Mouse (Mus musculus): ENCODE measurements around the gene Zc3h7a. TPM values are rescaled to one million over a fixed set of nuclear protein-coding genes. Genes with fewer than 3 reads are reported as not detected.
A peak's percentile ranks its signal among the peaks of the same experiment; 100 is the strongest.

Gene Zc3h7a
- polyA plus RNA-seq (2015; fragmentation: Nextera tagmentation; extraction: Ambion mirVana), result 79.3 and 83.6 TPM in 2 replicates

DNA sequence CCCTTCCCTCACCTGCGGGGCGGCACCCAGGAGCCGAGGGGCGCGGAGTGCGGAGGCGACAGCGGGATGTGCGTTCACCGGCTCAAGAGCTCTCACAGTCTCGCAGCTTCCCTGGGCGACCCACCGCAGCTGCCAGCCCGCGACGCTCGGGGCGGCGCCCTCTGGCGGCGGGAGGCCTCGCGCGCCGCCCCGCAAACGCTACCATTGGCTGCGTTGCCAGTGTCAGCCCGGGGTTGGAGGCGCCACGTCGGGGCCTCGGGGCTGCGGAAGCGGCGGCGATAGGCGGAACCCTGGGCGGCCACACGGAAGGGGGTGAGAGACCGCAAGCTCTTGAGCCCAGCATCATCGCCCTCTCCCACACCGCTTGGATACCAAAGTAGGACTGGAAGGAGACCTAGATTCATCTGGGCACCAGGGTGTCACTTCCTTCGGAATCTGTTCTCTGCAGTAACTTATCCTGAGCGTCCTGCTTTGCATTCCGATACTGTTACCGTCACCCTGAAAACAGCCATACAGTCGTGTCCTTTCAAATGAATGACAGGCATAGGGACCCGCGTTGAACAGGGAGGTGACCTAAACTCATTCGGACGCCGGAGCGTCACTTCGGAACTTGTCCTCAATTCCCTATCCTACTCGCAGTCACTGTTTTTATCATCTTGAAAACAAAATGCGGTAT, at the start of gene Zc3h7a:
TSS of gene Zc3h7a (minus strand) at position 186 of the 676 bp plus-strand sequence.
- peak; percentile 96 for ATAC-seq
- H3K36me3 ChIP-seq (ENCODE audit: control insufficient read depth, insufficient read depth, low read length), result no peaks in the 10 kb centered on the region
- H3K9ac ChIP-seq (ENCODE audit: low read depth, low read length), result peak within 1 kb of the TSS; percentile 95
- peak within 1 kb of the TSS; percentile 88 for H3K4me2 ChIP-seq (ENCODE audit: low read depth, low read length)
- H3K9me3 ChIP-seq (ENCODE audit: control insufficient read depth, low read length), result no peaks in the 10 kb centered on the region
- peaks cover 24% of the 10 kb centered on the region; the same call in 1 of the 2 replicates for H3K4me1 ChIP-seq (ENCODE audit: control insufficient read depth, insufficient read depth, low read length)
- H3K27ac ChIP-seq (ENCODE audit: low read length), result peak within 1 kb of the TSS; percentile 94
- peak within 1 kb of the TSS; percentile 97 for H3K4me3 ChIP-seq (ENCODE audit: low read length)
- WGBS, result under 1% methylated on average over 50 of the region's 57 CpGs
- H3K27me3 ChIP-seq (replicated peaks; ENCODE audit: control insufficient read depth, insufficient read depth, low read length), result no peaks in the 10 kb centered on the region

DNA sequence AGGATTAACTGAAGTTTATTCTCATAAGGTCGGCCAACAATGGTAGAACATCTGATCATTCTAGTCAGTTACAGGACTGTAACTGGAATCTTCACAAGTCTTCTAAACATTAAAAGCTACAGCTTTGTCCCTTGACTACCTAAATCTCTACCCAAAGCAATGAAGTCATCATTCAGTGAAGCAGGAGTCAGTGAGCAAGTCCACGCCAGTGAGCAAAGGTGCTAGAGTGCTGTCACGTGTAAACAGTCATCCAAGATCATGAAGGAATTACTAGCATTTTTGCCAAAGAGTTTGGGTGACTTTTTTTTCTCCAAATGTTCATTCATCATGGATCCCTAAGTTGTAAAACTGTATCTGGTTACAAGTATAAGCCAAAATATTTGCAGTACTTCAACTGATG, 41.6 kb upstream of the Zc3h7a start:
- 82% methylated on average over 3 of the region's 3 CpGs for WGBS
- Histone ChIP-seq H3K9me3 (ENCODE audit: control insufficient read depth, low read length) (no peaks in the 10 kb centered on the region), H3K4me1 (ENCODE audit: control insufficient read depth, insufficient read depth, low read length) (no peaks in the 10 kb centered on the region), H3K9ac (ENCODE audit: low read depth, low read length) (no peak overlapping the region), H3K4me3 (ENCODE audit: low read length) (no peak overlapping the region), H3K27me3 (replicated peaks; ENCODE audit: control insufficient read depth, insufficient read depth, low read length) (no peaks in the 10 kb centered on the region), H3K27ac (ENCODE audit: low read length) (no peak overlapping the region), H3K36me3 (ENCODE audit: control insufficient read depth, insufficient read depth, low read length) (peaks cover 6% of the 10 kb centered on the region; the same call in 1 of the 2 replicates), H3K4me2 (ENCODE audit: low read depth, low read length) (no peak overlapping the region)
- ATAC-seq, result no peak

DNA sequence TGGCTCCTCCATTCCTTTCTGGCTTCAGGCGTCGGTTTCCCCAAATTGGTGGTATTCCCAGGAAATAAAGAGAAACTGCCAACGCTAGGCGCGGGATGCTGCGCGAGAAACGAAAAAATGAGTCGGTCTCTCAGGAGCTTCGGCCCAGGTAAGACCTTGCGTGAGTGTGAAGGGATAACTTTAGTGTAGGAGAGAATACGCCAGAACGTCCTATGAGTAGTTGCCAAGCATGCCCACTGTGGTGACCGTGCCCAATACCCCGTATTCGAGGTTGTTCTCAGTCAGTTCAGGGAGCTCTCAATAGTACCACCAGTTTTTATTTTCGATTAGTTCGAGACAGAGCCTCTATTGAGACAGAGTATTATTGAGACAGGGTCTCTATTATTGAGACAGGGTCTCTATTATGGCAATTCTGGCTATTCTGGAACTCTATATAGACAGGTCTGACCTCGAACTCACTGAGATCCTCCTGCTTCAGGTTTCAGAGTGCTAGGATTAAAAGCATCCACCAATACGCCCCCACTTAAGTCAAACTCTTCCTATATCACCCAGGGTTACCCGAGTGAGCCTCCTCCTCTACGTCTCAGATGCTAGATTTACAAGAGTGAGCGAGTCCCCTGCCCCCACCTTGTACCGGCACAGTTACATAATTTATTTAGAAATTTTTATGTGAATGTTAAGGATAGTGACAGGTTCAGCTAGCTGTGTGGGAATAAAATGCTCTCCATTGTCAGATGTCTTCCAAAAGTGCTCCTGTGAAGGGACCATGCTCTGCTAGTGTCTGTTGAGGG, 27.6 kb upstream of the Zc3h7a start:
- Histone ChIP-seq H3K4me1 (ENCODE audit: control insufficient read depth, insufficient read depth, low read length) (peaks cover 10% of the 10 kb centered on the region), H3K4me3 (ENCODE audit: low read length) (peak overlapping the region; percentile 65), H3K9ac (ENCODE audit: low read depth, low read length) (peak overlapping the region; percentile 78), H3K9me3 (ENCODE audit: control insufficient read depth, low read length) (no peaks in the 10 kb centered on the region), H3K4me2 (ENCODE audit: low read depth, low read length) (peak overlapping the region; percentile 80), H3K27me3 (replicated peaks; ENCODE audit: control insufficient read depth, insufficient read depth, low read length) (no peaks in the 10 kb centered on the region), H3K27ac (ENCODE audit: low read length) (peak overlapping the region; percentile 49), H3K36me3 (ENCODE audit: control insufficient read depth, insufficient read depth, low read length) (no peaks in the 10 kb centered on the region)
- 5% methylated on average over 24 of the region's 24 CpGs for WGBS
- ATAC-seq, result peak; percentile 57

DNA sequence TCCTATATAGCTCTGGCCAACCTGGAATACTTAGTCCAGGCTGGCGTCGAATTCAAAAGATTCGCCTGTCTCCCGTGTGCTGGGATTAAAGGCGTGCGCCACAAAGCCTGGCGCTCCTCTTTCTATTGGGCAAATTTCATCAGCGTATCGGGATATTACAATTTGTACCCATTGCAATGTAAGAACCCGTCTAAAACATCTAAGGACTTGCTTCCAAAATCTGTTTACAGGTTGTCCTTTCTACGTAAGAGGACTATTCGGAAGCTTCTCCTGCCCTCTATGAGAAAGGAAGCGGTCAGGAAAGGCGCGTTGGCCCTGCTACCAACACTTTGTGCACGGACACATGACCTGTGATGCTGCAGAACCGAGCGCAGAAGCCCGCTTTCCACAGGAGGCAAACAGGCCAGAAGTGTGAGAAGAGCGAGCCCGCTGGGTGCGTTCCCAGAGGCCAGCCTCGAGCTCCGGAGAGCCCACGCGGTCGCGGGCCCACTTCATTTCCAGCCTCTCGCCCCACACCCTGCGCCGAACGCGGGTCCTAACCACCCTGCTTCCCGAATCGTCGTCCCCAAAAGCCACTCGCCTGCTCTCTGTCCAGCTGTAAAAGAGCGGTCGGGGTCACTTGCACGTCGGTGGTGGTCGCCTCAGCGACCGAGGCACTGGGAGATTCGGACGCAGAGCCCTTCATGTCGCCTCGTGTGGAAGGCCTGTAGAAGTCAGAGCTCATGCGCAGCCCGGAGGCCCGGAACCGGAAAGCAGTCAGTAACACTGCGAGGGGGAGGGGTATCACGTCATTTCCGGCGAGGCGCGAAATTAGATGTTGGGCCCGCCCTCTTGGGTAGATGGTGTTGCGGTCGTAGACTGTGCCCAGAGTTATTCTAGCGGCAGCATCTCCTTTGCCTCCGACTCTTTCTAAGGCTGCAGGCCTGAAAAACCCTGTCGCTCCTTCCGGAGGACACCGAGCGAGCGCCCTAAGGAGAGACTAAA, 26.7 kb upstream of the Zc3h7a start, which contains the start of gene Rsl1d1:
TSS of gene Rsl1d1 (minus strand) at position 761 of the 984 bp plus-strand sequence.
- H3K36me3 ChIP-seq (ENCODE audit: control insufficient read depth, insufficient read depth, low read length), result 0 out of 2 replicates have a peak, but pooled peaks cover 5% of the 10 kb centered on the region
- H3K4me3 ChIP-seq (ENCODE audit: low read length), result peak within 1 kb of the TSS; percentile 65
- peak; percentile 99 for ATAC-seq
- no peaks in the 10 kb centered on the region for H3K9me3 ChIP-seq (ENCODE audit: control insufficient read depth, low read length)
- peaks cover 10% of the 10 kb centered on the region for H3K4me1 ChIP-seq (ENCODE audit: control insufficient read depth, insufficient read depth, low read length)
- under 1% methylated on average over 68 of the region's 68 CpGs for WGBS
- peak within 1 kb of the TSS; percentile 78 for H3K27ac ChIP-seq (ENCODE audit: low read length)
- peak within 1 kb of the TSS; percentile 78 for H3K9ac ChIP-seq (ENCODE audit: low read depth, low read length)
- no peaks in the 10 kb centered on the region for H3K27me3 ChIP-seq (replicated peaks; ENCODE audit: control insufficient read depth, insufficient read depth, low read length)
- H3K4me2 ChIP-seq (ENCODE audit: low read depth, low read length), result peak within 1 kb of the TSS; percentile 90

DNA sequence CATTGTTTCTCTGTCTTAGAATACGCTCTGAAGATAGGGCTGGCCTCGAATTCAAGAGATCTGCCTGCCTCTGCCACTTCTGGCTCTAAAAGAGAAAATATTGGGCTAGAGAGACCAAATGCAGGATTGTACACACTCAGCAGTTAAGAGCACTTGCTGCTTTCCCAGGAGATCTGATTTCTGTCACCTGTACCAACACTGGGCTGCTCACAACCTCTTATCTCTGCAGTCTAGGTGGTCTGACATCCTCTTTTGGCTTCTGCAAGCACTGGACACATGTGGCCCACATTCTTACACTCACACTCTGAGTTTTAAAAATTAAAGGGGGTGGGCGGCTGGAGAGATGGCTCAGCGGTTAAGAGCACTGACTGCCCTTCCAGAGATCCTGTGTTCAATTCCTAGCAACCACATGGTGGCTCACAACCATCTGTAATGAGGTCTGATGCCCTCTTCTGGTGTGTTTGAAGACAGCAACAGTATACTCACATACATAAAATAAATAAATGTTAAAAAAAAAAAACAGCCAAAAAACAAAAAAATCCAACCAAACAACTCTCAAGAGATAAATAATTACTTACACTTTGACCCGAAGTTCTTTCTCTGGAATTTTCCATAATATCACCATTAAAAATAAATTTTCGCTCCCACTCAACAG, 25.7 kb upstream of the Zc3h7a start:
- Histone ChIP-seq H3K4me2 (ENCODE audit: low read depth, low read length) (peak overlapping the region; percentile 90), H3K9me3 (ENCODE audit: control insufficient read depth, low read length) (no peaks in the 10 kb centered on the region), H3K4me1 (ENCODE audit: control insufficient read depth, insufficient read depth, low read length) (peaks cover 10% of the 10 kb centered on the region), H3K4me3 (ENCODE audit: low read length) (peak overlapping the region; percentile 65), H3K27ac (ENCODE audit: low read length) (no peak overlapping the region), H3K9ac (ENCODE audit: low read depth, low read length) (no peak overlapping the region), H3K27me3 (replicated peaks; ENCODE audit: control insufficient read depth, insufficient read depth, low read length) (no peaks in the 10 kb centered on the region), H3K36me3 (ENCODE audit: control insufficient read depth, insufficient read depth, low read length) (0 out of 2 replicates have a peak, but pooled peaks cover 5% of the 10 kb centered on the region)
- ATAC-seq, result no peak
- WGBS, result 68% methylated on average over 6 of the region's 6 CpGs

DNA sequence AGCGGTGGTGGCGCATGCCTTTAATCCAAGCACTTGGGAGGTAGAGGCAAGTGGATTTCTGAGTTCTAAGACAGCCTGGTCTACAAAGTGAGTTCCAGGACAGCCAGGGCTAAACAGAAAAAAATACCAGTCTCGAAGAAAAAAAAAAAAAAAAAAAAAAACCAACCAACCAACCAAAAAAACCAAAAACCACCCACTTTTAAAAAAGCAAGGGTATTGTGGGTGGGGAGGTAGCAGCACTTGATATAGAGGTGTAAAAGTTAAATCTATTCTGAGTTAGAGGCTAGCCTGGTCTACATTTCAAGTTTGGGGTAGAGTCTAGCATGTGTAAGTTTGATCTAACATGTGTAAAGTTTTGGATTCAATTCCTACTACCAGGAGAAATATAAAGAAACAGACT, 24.1 kb upstream of the Zc3h7a start:
- Histone ChIP-seq H3K27ac (ENCODE audit: low read length) (no peak overlapping the region), H3K4me1 (ENCODE audit: control insufficient read depth, insufficient read depth, low read length) (peaks cover 10% of the 10 kb centered on the region), H3K4me3 (ENCODE audit: low read length) (no peak overlapping the region), H3K36me3 (ENCODE audit: control insufficient read depth, insufficient read depth, low read length) (peaks cover 13% of the 10 kb centered on the region; the same call in 1 of the 2 replicates), H3K9me3 (ENCODE audit: control insufficient read depth, low read length) (no peaks in the 10 kb centered on the region), H3K27me3 (replicated peaks; ENCODE audit: control insufficient read depth, insufficient read depth, low read length) (no peaks in the 10 kb centered on the region), H3K4me2 (ENCODE audit: low read depth, low read length) (no peak overlapping the region), H3K9ac (ENCODE audit: low read depth, low read length) (no peak overlapping the region)
- ATAC-seq, result no peak
- WGBS, result 93% methylated on average over 3 of the region's 3 CpGs

DNA sequence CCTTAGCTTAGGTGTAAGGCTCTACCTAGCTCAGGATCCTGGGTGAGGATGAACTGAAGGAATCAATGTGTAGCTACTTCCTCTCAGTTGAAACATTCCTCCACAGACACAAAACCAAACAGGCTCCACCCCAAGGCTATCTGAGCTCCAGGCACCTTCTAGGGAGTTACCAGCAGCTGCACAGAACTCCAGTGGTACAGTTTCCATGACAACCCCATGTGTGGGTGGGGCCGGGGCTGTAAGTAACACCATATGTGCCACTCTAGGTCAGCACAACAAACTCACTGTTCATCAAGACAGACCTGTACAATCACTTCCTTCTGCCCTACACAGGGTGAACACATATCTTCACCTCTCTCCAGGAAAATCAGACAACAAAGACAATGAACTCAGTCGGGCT, 22.3 kb upstream of the Zc3h7a start:
- no peak overlapping the region for H3K9ac ChIP-seq (ENCODE audit: low read depth, low read length)
- H3K4me1 ChIP-seq (ENCODE audit: control insufficient read depth, insufficient read depth, low read length), result no peaks in the 10 kb centered on the region; the same call in 1 of the 2 replicates
- H3K4me3 ChIP-seq (ENCODE audit: low read length), result no peak overlapping the region
- no peak for ATAC-seq
- no peak overlapping the region for H3K4me2 ChIP-seq (ENCODE audit: low read depth, low read length)
- 64% methylated on average over 2 of the region's 2 CpGs for WGBS
- peaks cover 24% of the 10 kb centered on the region for H3K36me3 ChIP-seq (ENCODE audit: control insufficient read depth, insufficient read depth, low read length)
- no peaks in the 10 kb centered on the region for H3K9me3 ChIP-seq (ENCODE audit: control insufficient read depth, low read length)
- H3K27ac ChIP-seq (ENCODE audit: low read length), result no peak overlapping the region
- H3K27me3 ChIP-seq (replicated peaks; ENCODE audit: control insufficient read depth, insufficient read depth, low read length), result no peaks in the 10 kb centered on the region

DNA sequence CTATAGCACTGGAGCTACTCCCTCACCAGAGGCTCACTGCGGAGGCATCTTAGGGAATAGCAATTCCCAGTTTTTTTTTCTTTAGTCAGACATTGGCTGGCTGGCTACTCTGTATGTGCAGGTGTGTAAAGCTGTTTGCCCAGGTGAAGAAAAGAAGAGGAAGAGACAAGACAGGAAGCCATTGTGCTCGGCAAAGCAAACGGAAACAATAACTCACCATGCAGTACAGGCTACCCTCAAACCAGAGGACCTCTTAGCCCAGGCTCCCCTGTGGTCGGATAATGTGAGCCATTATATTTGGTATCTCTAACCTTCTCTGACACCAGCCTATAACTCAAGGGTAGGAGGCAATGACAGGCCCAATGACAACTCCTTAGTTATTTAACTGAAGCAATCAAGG, 20.9 kb upstream of the Zc3h7a start:
- no peaks in the 10 kb centered on the region; the same call in 1 of the 2 replicates for H3K4me1 ChIP-seq (ENCODE audit: control insufficient read depth, insufficient read depth, low read length)
- H3K27me3 ChIP-seq (replicated peaks; ENCODE audit: control insufficient read depth, insufficient read depth, low read length), result no peaks in the 10 kb centered on the region
- H3K27ac ChIP-seq (ENCODE audit: low read length), result no peak overlapping the region
- peaks cover 30% of the 10 kb centered on the region for H3K36me3 ChIP-seq (ENCODE audit: control insufficient read depth, insufficient read depth, low read length)
- H3K9ac ChIP-seq (ENCODE audit: low read depth, low read length), result no peak overlapping the region
- WGBS, result 90% methylated on average over 4 of the region's 4 CpGs
- no peak overlapping the region for H3K4me2 ChIP-seq (ENCODE audit: low read depth, low read length)
- H3K9me3 ChIP-seq (ENCODE audit: control insufficient read depth, low read length), result no peaks in the 10 kb centered on the region
- H3K4me3 ChIP-seq (ENCODE audit: low read length), result no peak overlapping the region
- no peak for ATAC-seq
